Mouse (Mus musculus) induced T-regulatory cell, adult 2 months (primary cell): ENCODE measurements around the gene Bcar3.
"Not testable (repeated sequence)": the region's sequence is repeated elsewhere in the genome, so short reads cannot be mapped to it uniquely, and the experiment has no call there.

Experiments
- DNase-seq: peaks from one replicate; pipeline ENCODE4 v3.0.0-alpha.2; 2012; ENCODE audit warnings: low read depth

Bcar3 gene

GRCm38 (mm10) chr3:122293954-122294850 is at the start of gene Bcar3:
Gene Bcar3 (plus strand): TSS chr3:122294136.
- DNase-seq: peak; percentile 96

GRCm38 (mm10) chr3:122244759-122245158 is 49.2 kb upstream of the Bcar3 start:
- no peak for DNase-seq

- DNase-seq: peak; percentile 93
Measured at GRCm38 (mm10) chr3:122245215-122245877, 48.6 kb upstream of the Bcar3 start, which contains the start of gene Gclm. Gene Gclm (plus strand): TSS chr3:122245557.

GRCm38 (mm10) chr3:122245878-122246332 is 48.0 kb upstream of the Bcar3 start:
- peak; percentile 62 for DNase-seq

GRCm38 (mm10) chr3:122246406-122246805 is 47.5 kb upstream of the Bcar3 start:
- DNase-seq: peak; percentile 10

- no peak for DNase-seq
Measured at GRCm38 (mm10) chr3:122246986-122247767, 46.8 kb upstream of the Bcar3 start.

GRCm38 (mm10) chr3:122247768-122248100 is 46.2 kb upstream of the Bcar3 start:
- no peak for DNase-seq

GRCm38 (mm10) chr3:122252466-122253253 is 41.3 kb upstream of the Bcar3 start:
- DNase-seq: no peak

GRCm38 (mm10) chr3:122254050-122254449 is 39.9 kb upstream of the Bcar3 start:
- DNase-seq: not testable (repeated sequence)

- peak; percentile 45 for DNase-seq
Measured at GRCm38 (mm10) chr3:122269986-122270385, 23.9 kb upstream of the Bcar3 start.

GRCm38 (mm10) chr3:122272565-122272964 is 21.4 kb upstream of the Bcar3 start:
- not testable (repeated sequence) for DNase-seq

GRCm38 (mm10) chr3:122273407-122274240 is 20.3 kb upstream of the Bcar3 start:
- peak; percentile 80 for DNase-seq

- peak; percentile 93 for DNase-seq
Measured at GRCm38 (mm10) chr3:122274241-122275024, 19.5 kb upstream of the Bcar3 start, which contains the start of gene Dnttip2. Gene Dnttip2 (plus strand): TSS chr3:122274388.

GRCm38 (mm10) chr3:122275111-122275510 is 18.8 kb upstream of the Bcar3 start:
- DNase-seq: no peak

GRCm38 (mm10) chr3:122287195-122287594 is 6.7 kb upstream of the Bcar3 start:
- DNase-seq: peak; percentile 61

- no peak for DNase-seq
Measured at GRCm38 (mm10) chr3:122288613-122289195, 5.2 kb upstream of the Bcar3 start.

- not testable (repeated sequence) for DNase-seq
Measured at GRCm38 (mm10) chr3:122289344-122289743, 4.6 kb upstream of the Bcar3 start.

- DNase-seq: no peak
Measured at GRCm38 (mm10) chr3:122290696-122291095, 3.2 kb upstream of the Bcar3 start.

- no peak for DNase-seq
Measured at GRCm38 (mm10) chr3:122291828-122292227, 2.1 kb upstream of the Bcar3 start.
